Mouse (Mus musculus) MEL-GATA-1-ER (cell line): ENCODE data around the gene Zfp507.
A peak's percentile ranks its signal among the peaks of the same experiment; 100 is the strongest.

Experiments used
- DNase-seq: peaks from one replicate; pipeline ENCODE4 v3.0.0-alpha.2; 2012; ENCODE audit warnings: low read depth; ENCODE audit errors: extremely low read depth

Gene Zfp507

GRCm38 (mm10) chr7:35738871-35739270 is 63.9 kb downstream of the Zfp507 start:
- no peak for DNase-seq

GRCm38 (mm10) chr7:35733313-35734050 is 69.3 kb downstream of the Zfp507 start:
- DNase-seq = no peak

- no peak for DNase-seq
Measured at GRCm38 (mm10) chr7:35732585-35733059, 70.2 kb downstream of the Zfp507 start.

GRCm38 (mm10) chr7:35729621-35730031 is 73.2 kb downstream of the Zfp507 start:
- peak; percentile 24 for DNase-seq

- no peak for DNase-seq
Measured at GRCm38 (mm10) chr7:35728376-35728775, 74.4 kb downstream of the Zfp507 start.

GRCm38 (mm10) chr7:35723035-35723434 is 79.8 kb downstream of the Zfp507 start:
- no peak for DNase-seq
